Mouse (Mus musculus): ENCODE data around the gene Rwdd3. TPM values are rescaled to one million over a fixed set of nuclear protein-coding genes. Genes with fewer than 3 reads are reported as not detected.

Rwdd3 gene
- total RNA-seq (2023), result 10 to 100 TPM; 13.0 to 15.2 TPM

GRCm38 (mm10) chr3:121171243-121171871 lies at the start of gene Rwdd3:
TSS of gene Rwdd3 (minus strand) at chr3:121171695.

Other genes starting within 250 kb of the Rwdd3 start
- gene Tmem56, start 111.4 kb upstream of the Rwdd3 start, total RNA-seq (2023), result not detected
- 10 to 100 TPM; 15.1 to 16.3 TPM for gene Alg14, start 120.1 kb upstream of the Rwdd3 start, total RNA-seq (2023)

Measured in B cell, adult 67 days (primary cell).